Mouse (Mus musculus) C2C12 (cell line): ENCODE results near the gene Crybb3.

Source experiments
- CTCF ChIP-seq: IDR thresholded peaks from one replicate; pipeline ENCODE4 v1.5.1; 2011; ENCODE audit not compliant: control insufficient read depth, insufficient read depth, insufficient read length
- MAX ChIP-seq: IDR thresholded peaks from one replicate; pipeline ENCODE4 v1.6.1; 2011; ENCODE audit warnings: mild to moderate bottlenecking, control low read depth
- MYOD1 ChIP-seq: IDR thresholded peaks from one replicate; pipeline ENCODE4 v1.6.1; 2011; ENCODE audit warnings: low read depth; ENCODE audit not compliant: control insufficient read depth, insufficient read length
- MYOG ChIP-seq: IDR thresholded peaks from one replicate; pipeline ENCODE4 v1.6.1; 2011; ENCODE audit not compliant: control insufficient read depth, insufficient read length; ENCODE audit errors: extremely low read depth
- USF1 ChIP-seq: IDR thresholded peaks from one replicate; pipeline ENCODE4 v1.6.1; 2011; ENCODE audit warnings: low read depth, mild to moderate bottlenecking, control low read depth, moderate library complexity

DNA sequence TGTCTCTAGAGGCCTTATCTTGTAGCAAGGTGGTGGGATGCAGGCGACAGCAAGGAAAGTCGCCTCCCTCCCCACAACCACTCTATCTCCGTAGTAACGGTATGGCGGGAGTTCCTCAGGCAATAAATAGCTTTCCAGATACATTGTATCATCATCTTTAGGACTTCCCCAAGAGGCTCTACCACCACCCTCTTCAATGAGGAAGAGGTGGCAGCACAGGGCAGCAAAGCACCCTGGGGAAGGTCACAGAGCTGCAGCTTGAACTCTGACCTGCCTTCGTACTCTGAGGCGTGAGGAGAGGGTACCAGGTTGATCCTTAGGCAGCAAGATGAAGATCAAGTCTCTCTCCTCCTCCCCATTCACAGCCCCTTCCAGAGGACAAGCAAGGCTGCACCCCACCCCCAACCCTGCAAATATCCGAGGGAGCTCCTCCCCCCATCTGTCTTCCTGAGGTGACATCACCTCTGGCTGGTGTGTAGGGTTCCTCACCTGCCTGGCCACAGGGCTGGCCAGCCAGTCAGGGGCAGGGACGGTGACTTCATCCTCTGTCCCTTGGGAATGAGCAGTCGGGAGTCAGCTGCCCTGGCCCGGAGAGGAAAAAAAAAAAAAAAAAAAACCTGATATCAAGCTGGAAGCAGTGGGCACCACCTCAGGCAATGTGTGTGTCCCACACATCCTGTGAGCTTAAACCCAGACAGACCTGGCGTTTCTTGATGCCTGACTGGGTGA lies 41.1 kb upstream of the Crybb3 start:
- TF ChIP-seq CTCF (no peak), MYOG (no peak), MAX (no peak), USF1 (no peak), MYOD1 (no peak)
